Mouse (Mus musculus): ENCODE measurements at regions not wholly inside any gene's neighbourhood (a gene's known extent, or its start where the extent isn't known, plus 50 kb on each side); places are given as distances from the start of the nearest gene placed in this dataset.

DNA sequence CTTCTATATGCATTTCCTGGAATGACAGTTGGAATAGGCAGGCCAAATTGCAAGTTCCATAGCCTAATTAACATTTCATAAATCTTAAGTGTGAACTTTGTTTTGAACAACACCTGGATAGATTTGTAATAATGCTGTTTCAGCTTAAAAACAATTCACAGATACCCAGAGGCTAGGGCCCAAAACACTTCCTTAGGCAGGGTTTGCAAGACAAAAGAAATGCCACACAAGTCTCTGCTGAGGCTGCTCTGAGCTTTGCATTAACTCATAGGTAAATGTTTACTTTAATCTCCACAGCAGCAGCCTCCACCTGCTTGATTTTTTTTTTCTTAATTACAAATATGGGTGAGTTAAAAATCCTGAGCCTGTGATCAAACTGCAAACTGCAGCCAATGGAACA, 118.4 kb downstream of the Gnat3 start:
- no peak for DNase-seq

DNA sequence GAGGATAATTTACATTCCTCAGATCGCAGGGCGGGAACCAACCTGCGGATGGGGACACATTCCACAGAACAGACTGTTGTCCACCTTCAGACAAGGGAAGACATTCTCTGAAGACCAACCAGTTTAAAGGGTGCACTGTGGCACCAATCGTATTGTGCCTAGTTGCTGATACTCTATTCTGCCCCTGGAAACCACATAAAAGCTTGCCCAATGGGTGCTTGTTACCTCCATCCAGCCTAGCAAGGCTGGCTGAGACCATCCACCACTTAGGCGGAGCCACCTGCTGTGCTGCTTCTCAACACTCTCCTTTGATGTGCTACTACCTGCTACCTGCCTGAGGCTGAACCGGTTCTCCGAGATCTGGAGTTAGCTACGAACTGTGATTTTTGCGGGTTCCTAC, 119.9 kb downstream of the Gnat3 start:
- no peak for DNase-seq

DNA sequence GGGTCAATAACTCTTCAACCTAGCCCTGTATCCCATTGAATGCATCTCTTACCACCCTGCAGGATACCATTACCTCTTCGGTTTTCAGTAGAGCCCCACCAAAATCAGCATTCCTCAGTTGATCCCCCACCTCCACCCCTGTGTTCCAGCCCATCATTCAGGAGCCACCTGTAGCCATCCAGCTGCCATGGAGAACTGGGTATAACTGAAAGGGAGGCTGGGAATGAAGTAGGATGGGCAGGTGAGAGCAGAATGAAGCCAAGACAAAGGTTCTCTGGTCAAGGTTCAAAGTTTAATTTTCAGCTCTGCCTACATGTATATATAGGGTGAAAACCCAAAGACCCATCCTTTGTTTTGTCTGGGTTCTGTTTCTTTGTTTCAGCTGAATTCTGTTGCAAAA, 121.4 kb downstream of the Gnat3 start:
- no peak for DNase-seq

DNA sequence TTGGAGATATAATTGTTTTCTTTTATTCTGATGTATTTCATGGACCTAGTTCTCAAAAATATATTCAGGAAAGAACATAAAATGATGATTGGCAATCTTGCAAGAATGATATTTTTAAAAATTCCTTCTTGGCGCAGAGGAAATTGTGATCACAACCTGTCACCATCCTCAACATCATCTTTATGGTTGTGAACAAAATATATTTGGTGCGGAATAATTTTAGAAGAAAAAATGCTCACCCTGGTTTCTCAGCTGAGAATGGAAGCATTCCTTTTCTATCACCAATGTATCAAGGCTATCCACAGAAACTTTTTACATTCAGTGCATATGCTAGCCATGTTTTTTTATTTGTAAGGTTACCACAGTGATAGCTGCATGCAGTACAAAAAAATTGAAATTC, 123.1 kb downstream of the Gnat3 start:
- no peak for DNase-seq

- no peak for DNase-seq
These were observed 125.6 kb downstream of the Gnat3 start for GRCm38 (mm10) chr5:18087919-18088445.

DNA sequence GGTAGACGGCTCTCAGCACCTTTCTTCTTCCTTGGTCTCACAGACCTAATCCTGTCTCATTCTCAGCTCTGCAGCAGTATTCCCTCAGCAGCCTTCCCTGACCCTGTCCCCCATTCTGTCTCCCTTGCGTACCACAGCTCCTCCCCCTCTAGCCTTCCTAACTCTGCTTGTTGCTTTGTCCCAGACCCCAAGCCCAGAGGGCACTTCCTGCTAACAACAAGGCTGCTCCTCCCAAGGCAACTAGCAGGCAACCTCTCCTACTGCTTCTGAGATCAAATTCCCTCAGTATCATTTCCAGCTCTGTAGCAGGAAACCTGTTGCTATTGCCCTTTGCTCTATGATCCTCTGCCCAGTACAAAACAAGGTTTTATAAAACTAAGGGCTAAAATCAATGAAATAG, 127.6 kb downstream of the Gnat3 start:
- peak; percentile 88 for DNase-seq

GRCm38 (mm10) chr5:18114905-18115689, 152.7 kb downstream of the Gnat3 start:
- no peak for DNase-seq

GRCm38 (mm10) chr5:18135794-18136678, 173.7 kb downstream of the Gnat3 start:
- DNase-seq: no peak

DNA sequence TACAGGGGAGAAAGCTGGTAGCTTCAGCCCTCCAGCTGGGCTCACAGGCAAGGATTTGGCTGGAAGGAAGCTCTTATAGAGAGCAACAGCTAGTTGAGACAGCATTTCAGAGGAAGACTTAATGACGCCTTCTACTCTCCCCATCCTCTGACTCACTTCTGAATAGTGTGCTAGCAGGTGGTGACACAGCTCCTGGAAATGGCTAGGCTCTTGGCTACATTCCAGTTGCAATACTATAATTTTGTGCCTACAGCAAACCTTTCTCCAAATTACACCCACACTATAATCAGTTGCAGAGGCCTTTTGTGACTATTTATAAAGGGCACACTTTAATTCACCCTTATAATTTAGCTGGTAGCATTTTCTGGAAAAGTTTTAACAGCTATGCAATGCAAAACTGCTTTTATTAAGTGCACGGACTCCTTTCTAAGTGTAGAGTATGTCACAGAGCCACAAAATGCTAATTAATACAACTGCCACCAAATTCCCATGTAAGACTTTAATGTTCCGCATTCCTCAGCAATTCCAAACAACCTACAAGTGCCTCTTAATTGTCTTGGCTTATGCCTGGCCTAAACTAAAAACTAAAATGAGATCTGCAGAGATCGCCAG, 175.2 kb downstream of the Gnat3 start:
- no peak for DNase-seq

- peak; percentile 93 for DNase-seq
These were observed 189.9 kb downstream of the Gnat3 start for GRCm38 (mm10) chr5:18152241-18152640.

- peak; percentile 51 for DNase-seq
These were observed 191.4 kb downstream of the Gnat3 start for GRCm38 (mm10) chr5:18153703-18154102.

DNA sequence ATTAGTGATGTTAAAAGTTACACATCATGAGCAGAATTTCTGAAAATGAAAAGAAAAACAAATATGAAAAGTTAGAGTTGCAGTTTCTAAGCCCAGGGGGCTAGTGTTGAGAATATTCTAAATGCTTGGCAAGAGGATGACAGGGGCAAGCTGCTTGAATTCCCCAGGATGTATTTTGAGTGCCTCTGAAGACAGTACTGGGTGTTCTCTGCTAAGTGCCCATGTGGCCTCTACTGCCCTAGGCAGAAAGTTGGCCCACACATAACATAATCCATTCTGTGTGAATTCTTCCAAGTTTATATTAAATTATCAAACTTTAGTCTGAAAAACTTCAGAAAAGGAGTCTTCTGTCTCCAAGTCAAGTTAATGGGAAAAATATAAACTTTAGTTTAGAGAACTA, 196.6 kb downstream of the Gnai1 start:
- no peak for DNase-seq

- DNase-seq: no peak
These were observed 182.3 kb downstream of the Gnai1 start for GRCm38 (mm10) chr5:18177810-18178209.

GRCm38 (mm10) chr5:18211395-18212057, 148.6 kb downstream of the Gnai1 start:
- DNase-seq: no peak
